Mouse (Mus musculus): ENCODE measurements around the gene Ctsh. TPM values are rescaled to one million over a fixed set of nuclear protein-coding genes. Genes with fewer than 3 reads are reported as not detected.
"Not testable (repeated sequence)": the region's sequence is repeated elsewhere in the genome, so short reads cannot be mapped to it uniquely, and the experiment has no call there.

Gene Ctsh
- polyA plus RNA-seq, 1 experiment from 2014 or later: 6.6 TPM

DNA sequence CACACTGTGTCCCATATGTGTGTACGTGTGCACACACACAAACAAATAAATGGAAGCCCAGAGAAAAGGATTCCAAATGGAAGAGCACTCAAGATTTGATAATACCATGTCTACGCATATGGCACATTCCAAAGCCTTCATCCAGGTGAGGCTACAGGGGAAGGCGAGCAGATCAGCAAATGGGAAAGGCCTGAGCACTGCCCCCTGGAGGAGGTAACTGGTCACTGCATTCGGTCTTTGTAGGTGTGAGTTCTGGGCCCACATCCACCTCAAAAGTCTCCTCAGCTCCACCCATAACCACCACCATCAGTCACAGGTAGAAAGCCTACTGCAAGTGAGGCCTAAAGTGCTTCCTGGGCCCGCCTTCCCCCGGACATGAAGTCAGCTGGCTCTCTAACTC lies 26.2 kb upstream of the Ctsh start:
- WGBS: 95% methylated on average over 6 of the region's 6 CpGs

DNA sequence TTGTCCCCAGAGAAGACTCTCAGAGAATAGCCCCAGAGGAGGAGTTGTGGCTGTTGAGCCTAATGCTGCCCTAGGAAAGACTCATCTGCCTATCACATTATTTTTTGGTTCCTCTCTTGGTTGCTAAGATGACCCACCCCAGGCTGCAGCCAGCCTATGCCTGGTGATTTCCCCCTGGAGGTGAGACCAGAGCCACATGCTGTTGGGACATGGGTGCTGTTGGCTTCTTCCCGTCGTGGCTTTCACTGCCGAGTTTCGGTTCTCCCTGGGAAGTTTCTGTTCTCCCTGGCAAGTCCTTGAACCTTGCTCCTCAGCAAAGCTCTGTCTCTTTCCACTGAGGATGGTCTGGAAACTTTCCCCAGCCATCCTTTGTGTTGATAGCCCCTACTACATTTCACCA lies 20.0 kb upstream of the Ctsh start:
- no peak for ATAC-seq (replicated peaks; ENCODE audit: low FRiP score)
- Histone ChIP-seq H3K4me3 (ENCODE audit: low read depth, low read length) (no peak overlapping the region), H3K4me1 (replicated peaks; ENCODE audit: control insufficient read depth, insufficient read depth, low read length) (no peaks in the 10 kb centered on the region), H3K36me3 (ENCODE audit: control insufficient read depth, insufficient read depth, low read length) (no peaks in the 10 kb centered on the region), H3K4me2 (ENCODE audit: low read depth, low read length, severe bottlenecking) (no peak overlapping the region), H3K27ac (ENCODE audit: low read depth, low read length) (no peak overlapping the region), H3K27me3 (ENCODE audit: control insufficient read depth, insufficient read depth, low read length) (no peaks in the 10 kb centered on the region), H3K9me3 (ENCODE audit: control insufficient read depth, low read length) (no peaks in the 10 kb centered on the region), H3K9ac (ENCODE audit: low read length) (no peak overlapping the region)
- 80% methylated on average over 4 of the region's 4 CpGs for WGBS
- DNase-seq (ENCODE audit: low spot score): no peak

More for the DNA sequence above, 26.2 kb upstream of the Ctsh start:
- H3K4me2 ChIP-seq (ENCODE audit: low read depth, low read length, severe bottlenecking): no peak overlapping the region
- H3K36me3 ChIP-seq (ENCODE audit: control insufficient read depth, insufficient read depth, low read length): no peaks in the 10 kb centered on the region
- ATAC-seq (replicated peaks; ENCODE audit: low FRiP score) (no peak), DNase-seq (ENCODE audit: low spot score) (no peak)
- H3K27me3 ChIP-seq (ENCODE audit: control insufficient read depth, insufficient read depth, low read length): no peaks in the 10 kb centered on the region
- H3K4me3 ChIP-seq (ENCODE audit: low read depth, low read length): no peak overlapping the region
- H3K4me1 ChIP-seq (replicated peaks; ENCODE audit: control insufficient read depth, insufficient read depth, low read length): no peaks in the 10 kb centered on the region
- no peak overlapping the region for H3K9ac ChIP-seq (ENCODE audit: low read length)
- H3K27ac ChIP-seq (ENCODE audit: low read depth, low read length): no peak overlapping the region
- H3K9me3 ChIP-seq (ENCODE audit: control insufficient read depth, low read length): no peaks in the 10 kb centered on the region

DNA sequence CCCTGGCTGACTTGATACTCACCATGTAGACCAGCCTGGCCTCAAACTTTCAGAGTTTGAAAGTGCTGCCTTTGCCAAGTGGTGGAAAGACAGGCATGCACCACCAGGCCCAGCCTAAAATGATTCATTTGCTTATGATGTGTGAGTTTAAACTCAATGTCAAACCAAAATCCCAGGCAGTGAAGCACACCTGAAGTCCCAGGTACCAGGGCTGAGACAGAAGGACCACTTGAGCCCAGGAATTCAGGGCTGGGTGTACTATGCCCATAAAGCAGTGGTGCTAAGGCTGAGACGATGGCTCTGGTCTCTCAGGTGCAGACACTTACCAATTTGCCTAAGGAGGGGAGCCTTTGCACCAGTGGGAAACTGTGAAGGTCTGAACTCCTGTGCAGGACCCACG lies 18.8 kb upstream of the Ctsh start:
- 69% methylated on average over 2 of the region's 2 CpGs for WGBS
- H3K4me3 ChIP-seq (ENCODE audit: low read depth, low read length): no peak overlapping the region
- no peaks in the 10 kb centered on the region for H3K27me3 ChIP-seq (ENCODE audit: control insufficient read depth, insufficient read depth, low read length)
- no peak overlapping the region for H3K4me2 ChIP-seq (ENCODE audit: low read depth, low read length, severe bottlenecking)
- H3K36me3 ChIP-seq (ENCODE audit: control insufficient read depth, insufficient read depth, low read length): no peaks in the 10 kb centered on the region
- ATAC-seq (replicated peaks; ENCODE audit: low FRiP score) (no peak), DNase-seq (ENCODE audit: low spot score) (no peak)
- no peaks in the 10 kb centered on the region for H3K9me3 ChIP-seq (ENCODE audit: control insufficient read depth, low read length)
- no peak overlapping the region for H3K9ac ChIP-seq (ENCODE audit: low read length)
- no peak overlapping the region for H3K27ac ChIP-seq (ENCODE audit: low read depth, low read length)
- H3K4me1 ChIP-seq (replicated peaks; ENCODE audit: control insufficient read depth, insufficient read depth, low read length): no peaks in the 10 kb centered on the region

DNA sequence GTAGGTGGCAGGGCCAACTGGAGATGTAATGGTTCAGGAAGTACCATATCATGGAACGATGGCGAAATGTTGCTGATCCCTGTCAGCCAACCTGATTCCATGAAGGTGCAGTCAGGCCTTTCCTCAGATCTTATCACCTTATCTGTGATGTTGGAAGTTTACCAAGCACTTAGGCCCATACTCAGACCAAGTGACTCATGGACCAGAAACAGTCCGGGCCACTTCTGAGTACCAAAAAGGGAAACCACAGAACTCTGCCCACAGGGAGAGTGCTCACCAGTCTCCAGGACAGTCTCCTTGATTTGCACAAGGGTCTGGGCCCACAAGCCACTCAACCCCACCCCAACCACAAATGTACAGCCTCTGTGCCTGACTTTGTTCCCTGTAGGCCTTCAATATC lies 18.2 kb upstream of the Ctsh start:
- no peak overlapping the region for H3K4me2 ChIP-seq (ENCODE audit: low read depth, low read length, severe bottlenecking)
- no peaks in the 10 kb centered on the region for H3K4me1 ChIP-seq (replicated peaks; ENCODE audit: control insufficient read depth, insufficient read depth, low read length)
- H3K4me3 ChIP-seq (ENCODE audit: low read depth, low read length): no peak overlapping the region
- WGBS: 93% methylated on average over 3 of the region's 3 CpGs
- no peak overlapping the region for H3K9ac ChIP-seq (ENCODE audit: low read length)
- DNase-seq (ENCODE audit: low spot score): no peak
- no peak overlapping the region for H3K27ac ChIP-seq (ENCODE audit: low read depth, low read length)
- H3K9me3 ChIP-seq (ENCODE audit: control insufficient read depth, low read length): no peaks in the 10 kb centered on the region
- no peak for ATAC-seq (replicated peaks; ENCODE audit: low FRiP score)
- no peaks in the 10 kb centered on the region for H3K27me3 ChIP-seq (ENCODE audit: control insufficient read depth, insufficient read depth, low read length)
- H3K36me3 ChIP-seq (ENCODE audit: control insufficient read depth, insufficient read depth, low read length): no peaks in the 10 kb centered on the region

DNA sequence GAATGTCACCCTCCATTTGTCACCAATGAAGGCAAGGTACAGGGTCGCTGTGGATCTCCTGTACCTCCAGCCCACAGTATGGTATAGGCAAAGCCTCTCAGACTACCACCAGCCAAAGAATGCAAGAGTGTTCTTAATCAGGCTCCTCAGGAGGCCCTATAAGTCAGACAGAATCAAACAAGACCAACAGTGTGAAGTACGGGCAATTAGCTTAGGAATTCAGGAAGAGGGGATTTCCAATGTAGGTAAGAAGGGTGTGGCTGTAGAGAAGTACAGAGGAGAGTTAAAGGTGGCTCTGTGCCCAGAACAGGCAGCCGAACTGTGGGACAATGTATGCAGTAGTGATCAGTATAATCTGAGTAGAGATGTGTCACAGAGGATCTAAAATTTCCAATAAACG lies 17.6 kb upstream of the Ctsh start:
- H3K4me2 ChIP-seq (ENCODE audit: low read depth, low read length, severe bottlenecking): no peak overlapping the region
- no peak overlapping the region for H3K4me3 ChIP-seq (ENCODE audit: low read depth, low read length)
- WGBS: 90% methylated on average over 4 of the region's 4 CpGs
- H3K9ac ChIP-seq (ENCODE audit: low read length): no peak overlapping the region
- ATAC-seq (replicated peaks; ENCODE audit: low FRiP score): no peak
- no peak for DNase-seq (ENCODE audit: low spot score)
- H3K27me3 ChIP-seq (ENCODE audit: control insufficient read depth, insufficient read depth, low read length): no peaks in the 10 kb centered on the region
- no peaks in the 10 kb centered on the region for H3K9me3 ChIP-seq (ENCODE audit: control insufficient read depth, low read length)
- no peak overlapping the region for H3K27ac ChIP-seq (ENCODE audit: low read depth, low read length)
- H3K4me1 ChIP-seq (replicated peaks; ENCODE audit: control insufficient read depth, insufficient read depth, low read length): no peaks in the 10 kb centered on the region
- H3K36me3 ChIP-seq (ENCODE audit: control insufficient read depth, insufficient read depth, low read length): no peaks in the 10 kb centered on the region

DNA sequence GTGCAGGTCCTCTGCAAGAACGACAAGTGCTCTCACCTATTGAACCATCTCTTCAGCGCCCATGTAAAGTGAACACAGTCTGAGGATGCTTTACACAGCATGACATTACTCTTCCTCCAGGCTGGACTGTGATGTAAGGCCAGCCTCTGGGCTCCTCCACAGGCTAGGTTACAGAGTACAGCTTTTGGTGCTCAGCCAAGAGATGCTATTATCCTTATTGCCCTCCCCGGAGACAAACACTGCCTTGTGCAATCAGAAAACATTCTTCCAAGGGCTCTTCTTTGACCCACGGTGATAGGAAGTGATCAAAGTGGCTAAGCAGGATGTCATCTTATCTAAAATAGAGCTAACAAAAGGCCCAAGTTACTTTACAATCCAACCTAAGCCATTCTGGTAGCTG lies 15.4 kb upstream of the Ctsh start:
- no peak for DNase-seq (ENCODE audit: low spot score)
- no peak overlapping the region for H3K9ac ChIP-seq (ENCODE audit: low read length)
- ATAC-seq (replicated peaks; ENCODE audit: low FRiP score): no peak
- no peaks in the 10 kb centered on the region for H3K27me3 ChIP-seq (ENCODE audit: control insufficient read depth, insufficient read depth, low read length)
- no peaks in the 10 kb centered on the region for H3K9me3 ChIP-seq (ENCODE audit: control insufficient read depth, low read length)
- no peak overlapping the region for H3K4me2 ChIP-seq (ENCODE audit: low read depth, low read length, severe bottlenecking)
- no peaks in the 10 kb centered on the region for H3K4me1 ChIP-seq (replicated peaks; ENCODE audit: control insufficient read depth, insufficient read depth, low read length)
- WGBS: 83% methylated on average over 4 of the region's 4 CpGs
- H3K36me3 ChIP-seq (ENCODE audit: control insufficient read depth, insufficient read depth, low read length): no peaks in the 10 kb centered on the region
- no peak overlapping the region for H3K4me3 ChIP-seq (ENCODE audit: low read depth, low read length)
- no peak overlapping the region for H3K27ac ChIP-seq (ENCODE audit: low read depth, low read length)

DNA sequence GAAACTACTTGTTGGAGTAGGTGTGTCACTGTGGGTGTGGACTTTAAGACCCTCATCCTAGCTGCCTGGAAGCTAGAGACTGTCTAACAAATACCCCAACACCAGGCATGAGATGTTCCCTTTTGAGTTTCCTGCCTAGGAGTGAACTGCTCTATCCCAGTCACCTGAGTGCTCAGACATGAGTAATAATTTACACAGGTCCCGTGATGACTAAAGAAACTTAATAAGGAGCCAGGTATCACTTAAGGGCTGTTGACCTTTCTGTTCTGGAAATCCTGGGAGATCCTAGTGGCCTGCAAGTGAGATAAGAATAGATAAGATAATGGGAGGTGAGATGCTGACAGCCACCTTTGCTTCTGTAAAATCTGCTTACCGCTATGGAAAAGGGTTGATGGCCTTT lies 13.0 kb upstream of the Ctsh start:
- H3K36me3 ChIP-seq (ENCODE audit: control insufficient read depth, insufficient read depth, low read length): no peaks in the 10 kb centered on the region
- no peak overlapping the region for H3K9ac ChIP-seq (ENCODE audit: low read length)
- WGBS: 89% methylated on average over 2 of the region's 2 CpGs
- H3K27ac ChIP-seq (ENCODE audit: low read depth, low read length): no peak overlapping the region
- DNase-seq (ENCODE audit: low spot score) (no peak), ATAC-seq (replicated peaks; ENCODE audit: low FRiP score) (no peak)
- H3K27me3 ChIP-seq (ENCODE audit: control insufficient read depth, insufficient read depth, low read length): no peaks in the 10 kb centered on the region
- H3K4me3 ChIP-seq (ENCODE audit: low read depth, low read length): no peak overlapping the region
- no peaks in the 10 kb centered on the region for H3K9me3 ChIP-seq (ENCODE audit: control insufficient read depth, low read length)
- no peaks in the 10 kb centered on the region for H3K4me1 ChIP-seq (replicated peaks; ENCODE audit: control insufficient read depth, insufficient read depth, low read length)
- no peak overlapping the region for H3K4me2 ChIP-seq (ENCODE audit: low read depth, low read length, severe bottlenecking)

DNA sequence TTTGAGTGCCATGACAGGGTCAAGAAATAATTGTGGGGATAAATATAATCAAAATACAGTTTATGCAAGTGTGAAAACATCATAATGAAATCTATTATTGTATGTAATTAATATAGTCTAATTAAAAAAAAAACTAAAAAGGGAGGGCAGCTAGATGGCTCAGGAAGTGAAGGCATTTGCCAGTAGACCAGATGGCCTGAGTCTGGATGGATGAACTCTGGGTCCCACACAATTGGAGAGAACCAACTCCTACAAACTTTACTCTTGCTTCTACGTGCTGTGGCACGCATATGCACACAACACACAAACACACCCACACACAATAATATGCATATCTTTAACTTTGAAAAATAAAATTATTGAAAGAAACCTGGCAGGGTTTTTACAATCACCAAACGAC lies 12.4 kb upstream of the Ctsh start:
- Histone ChIP-seq H3K4me1 (replicated peaks; ENCODE audit: control insufficient read depth, insufficient read depth, low read length) (no peaks in the 10 kb centered on the region), H3K4me2 (ENCODE audit: low read depth, low read length, severe bottlenecking) (no peak overlapping the region), H3K9me3 (ENCODE audit: control insufficient read depth, low read length) (no peaks in the 10 kb centered on the region), H3K4me3 (ENCODE audit: low read depth, low read length) (no peak overlapping the region), H3K36me3 (ENCODE audit: control insufficient read depth, insufficient read depth, low read length) (no peaks in the 10 kb centered on the region), H3K27ac (ENCODE audit: low read depth, low read length) (no peak overlapping the region), H3K27me3 (ENCODE audit: control insufficient read depth, insufficient read depth, low read length) (no peaks in the 10 kb centered on the region), H3K9ac (ENCODE audit: low read length) (no peak overlapping the region)
- ATAC-seq (replicated peaks; ENCODE audit: low FRiP score): no peak
- WGBS: 90% methylated on average over 3 of the region's 3 CpGs
- no peak for DNase-seq (ENCODE audit: low spot score)

DNA sequence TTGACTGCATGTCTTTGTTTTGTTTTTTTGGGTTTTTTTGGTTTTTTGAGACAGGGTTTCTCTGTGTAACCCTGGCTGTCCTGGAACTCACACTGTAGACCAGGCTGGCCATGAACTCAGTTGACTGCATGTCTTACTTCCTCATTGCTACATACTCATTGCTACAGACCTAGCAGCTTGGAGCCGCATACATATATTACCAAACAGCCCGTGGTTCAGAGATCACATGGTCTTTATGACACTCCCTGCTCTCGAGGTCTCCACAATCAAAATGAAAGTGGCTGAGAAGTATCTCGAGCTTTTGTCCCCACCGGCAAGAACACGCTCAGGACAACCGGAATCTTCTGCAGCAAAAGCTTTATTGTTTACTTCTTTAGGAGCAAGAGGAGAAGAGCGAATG lies 11.0 kb upstream of the Ctsh start:
- not testable (repeated sequence) for H3K4me3 ChIP-seq (ENCODE audit: low read depth, low read length); H3K4me1 ChIP-seq (replicated peaks; ENCODE audit: control insufficient read depth, insufficient read depth, low read length); H3K36me3 ChIP-seq (ENCODE audit: control insufficient read depth, insufficient read depth, low read length); ATAC-seq (replicated peaks; ENCODE audit: low FRiP score); H3K27me3 ChIP-seq (ENCODE audit: control insufficient read depth, insufficient read depth, low read length); H3K9me3 ChIP-seq (ENCODE audit: control insufficient read depth, low read length); H3K9ac ChIP-seq (ENCODE audit: low read length); H3K4me2 ChIP-seq (ENCODE audit: low read depth, low read length, severe bottlenecking); DNase-seq (ENCODE audit: low spot score); H3K27ac ChIP-seq (ENCODE audit: low read depth, low read length)
- WGBS: 96% methylated on average over 8 of the region's 8 CpGs
